Mouse (Mus musculus) forebrain, embryonic 10.5 days (tissue): ENCODE measurements around the gene Fam170b. TPM values are rescaled to one million over a fixed set of nuclear protein-coding genes. Genes with fewer than 3 reads are reported as not detected.
A peak's percentile ranks its signal among the peaks of the same experiment; 100 is the strongest.

ENCODE experiments used
- DNase-seq: peaks from one replicate; pipeline ENCODE4 v3.0.0-alpha.2; 2017; ENCODE audit warnings: low spot score; ENCODE audit errors: extremely low spot score
- H3K27ac ChIP-seq: fragments of 300-500 bp; sonication (generic); 2 replicates; pipeline ENCODE4 v1.5.1; 2016; ENCODE audit warnings: mild to moderate bottlenecking
- H3K27me3 ChIP-seq: fragments of 300-500 bp; sonication (generic); 2 replicates; pipeline ENCODE4 v1.6.1; 2016; ENCODE audit warnings: mild to moderate bottlenecking; ENCODE audit not compliant: poor library complexity, severe bottlenecking
- H3K36me3 ChIP-seq: fragments of 300-500 bp; sonication (generic); replicated peaks from 2 replicates; pipeline ENCODE4 v1.6.1; 2016; ENCODE audit warnings: mild to moderate bottlenecking, moderate library complexity
- H3K4me1 ChIP-seq: fragments of 300-500 bp; sonication (generic); 2 replicates; pipeline ENCODE4 v1.6.1; 2016
- H3K4me3 ChIP-seq: fragments of 300-500 bp; sonication (generic); 2 replicates; pipeline ENCODE4 v1.5.1; 2016; ENCODE audit warnings: mild to moderate bottlenecking, moderate library complexity
- H3K9me3 ChIP-seq: fragments of 300-500 bp; sonication (generic); 2 replicates; pipeline ENCODE4 v1.6.1; 2016; ENCODE audit warnings: mild to moderate bottlenecking, moderate library complexity
- WGBS: fragments of 180-500 bp; shearing (Covaris S2); methylation state at CpG from one replicate; pipeline ENCODE4 v1.1.7; 2016; 5-methylcytosine and 5-hydroxymethylcytosine counted together
- polyA plus RNA-seq: library from polyadenylated mRNA; unstranded; fragments of >200 nt; fragmentation: Nextera tagmentation; extraction: Ambion mirVana; gene quantifications from 2 replicates; pipeline ENCODE4 v1.2.1, GENCODE M21; 2016

Gene Fam170b
- not detected in 2 replicates for polyA plus RNA-seq

DNA sequence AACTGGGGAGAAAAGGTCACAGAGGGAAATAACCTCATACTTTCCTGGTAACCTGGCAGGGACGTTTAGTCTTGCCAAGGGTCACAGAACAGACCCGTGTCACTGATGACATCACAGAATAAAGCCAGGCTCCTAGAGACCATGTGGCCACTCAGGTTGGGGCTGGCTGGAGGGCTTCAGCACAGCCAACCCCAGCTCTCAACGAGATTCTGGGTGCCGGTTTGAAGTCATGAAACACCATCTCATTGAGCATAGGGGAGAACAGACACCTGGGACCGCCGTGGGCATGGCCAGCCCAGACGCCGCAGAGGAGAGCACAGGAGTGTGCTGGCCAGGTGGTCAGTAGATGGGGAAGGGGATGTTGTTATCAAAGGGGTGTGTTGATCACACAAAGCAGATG is at the start of gene Fam170b:
TSS of gene Fam170b (plus strand) at position 116 of the 400 bp plus-strand sequence.
- Histone ChIP-seq H3K4me1 (no peaks in the 10 kb centered on the region), H3K4me3 (no peak within 1 kb of the TSS), H3K27me3 (no peaks in the 10 kb centered on the region), H3K9me3 (no peaks in the 10 kb centered on the region), H3K27ac (no peak within 1 kb of the TSS), H3K36me3 (no peaks in the 10 kb centered on the region)
- DNase-seq = no peak
- 84% methylated on average over 8 of the region's 8 CpGs for WGBS

DNA sequence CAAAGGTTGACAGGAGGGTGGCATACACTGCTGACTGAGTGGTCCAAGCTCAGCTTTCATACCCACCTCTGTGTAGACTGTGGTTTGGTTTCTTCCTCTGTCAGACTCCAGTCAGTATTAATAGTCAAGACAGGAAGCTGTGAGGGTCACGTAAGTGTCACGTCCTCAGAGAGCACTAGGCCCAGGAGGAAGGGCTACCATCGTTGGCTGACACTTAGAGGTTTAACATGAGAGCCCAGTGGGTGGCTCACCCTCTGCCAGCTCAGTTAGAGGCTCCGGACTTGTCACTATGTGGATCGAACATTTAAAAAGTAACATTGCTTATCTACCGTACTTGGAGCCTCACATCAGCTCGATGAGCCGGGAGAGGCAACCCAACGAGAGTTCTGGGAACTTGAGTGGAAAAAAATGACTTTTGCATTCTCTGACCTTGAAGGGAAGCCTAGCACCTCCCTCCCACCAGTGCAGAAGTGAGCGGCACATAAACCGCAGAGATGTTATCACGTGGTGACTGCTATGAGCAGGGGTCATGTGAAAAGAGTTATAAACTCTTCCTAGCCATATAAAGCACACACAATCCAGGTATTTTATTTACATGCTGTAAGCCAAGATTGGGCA is 49.5 kb upstream of the Fam170b start:
- H3K4me1 ChIP-seq = no peaks in the 10 kb centered on the region
- H3K36me3 ChIP-seq = no peaks in the 10 kb centered on the region
- no peak for DNase-seq
- no peaks in the 10 kb centered on the region for H3K9me3 ChIP-seq
- no peak overlapping the region for H3K27ac ChIP-seq
- 89% methylated on average over 12 of the region's 12 CpGs for WGBS
- H3K27me3 ChIP-seq = no peaks in the 10 kb centered on the region
- H3K4me3 ChIP-seq = no peak overlapping the region

DNA sequence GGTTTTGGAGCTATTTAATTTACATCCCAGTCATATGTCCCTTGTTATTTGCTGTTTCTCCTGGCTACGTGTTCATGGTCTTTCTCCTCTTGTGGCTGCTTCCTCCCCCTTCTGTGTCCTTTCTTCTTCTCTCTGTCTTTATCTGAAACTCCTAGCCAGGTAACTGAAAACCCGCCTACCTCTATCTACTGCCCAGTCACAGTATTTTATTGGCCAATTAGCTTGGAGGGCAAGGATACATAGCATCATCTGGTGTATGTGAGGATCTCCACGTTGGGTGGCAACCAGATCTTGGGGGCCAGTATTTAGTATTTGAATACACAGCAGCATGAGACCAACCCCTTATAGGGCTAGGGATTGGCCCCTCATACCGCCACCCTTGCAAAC is 49.0 kb upstream of the Fam170b start:
- Histone ChIP-seq H3K36me3 (no peaks in the 10 kb centered on the region), H3K27ac (no peak overlapping the region), H3K27me3 (no peaks in the 10 kb centered on the region), H3K9me3 (no peaks in the 10 kb centered on the region), H3K4me3 (no peak overlapping the region), H3K4me1 (no peaks in the 10 kb centered on the region)
- DNase-seq = no peak
- WGBS = 78% methylated on average over 4 of the region's 4 CpGs

DNA sequence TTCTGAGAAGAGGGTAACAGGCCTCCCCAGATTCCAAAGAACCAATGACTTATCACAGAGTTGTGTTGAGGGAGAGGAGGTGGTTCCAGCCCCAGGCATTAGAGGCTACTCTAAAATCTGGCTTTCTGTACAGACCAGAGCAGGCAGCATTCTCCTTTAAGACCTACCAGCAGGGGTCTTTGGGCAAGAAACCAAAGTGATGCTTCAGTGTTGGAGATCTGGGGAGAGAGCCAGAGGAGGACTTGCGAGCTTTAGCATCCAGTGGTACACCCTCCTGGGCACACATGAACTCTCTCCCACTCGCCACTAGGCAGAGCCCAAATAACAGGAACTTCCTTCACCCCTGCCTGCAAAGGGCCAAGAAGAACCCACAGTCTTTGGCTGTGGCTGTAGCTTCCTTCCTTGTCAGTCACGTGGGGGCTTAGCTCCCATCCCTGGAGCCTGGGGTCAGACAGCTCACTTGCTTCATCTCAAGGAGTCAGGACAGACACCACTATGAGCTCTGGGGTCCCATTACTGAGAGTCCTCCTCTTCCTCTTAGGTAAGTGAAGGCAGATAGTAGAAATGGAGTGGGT is 48.1 kb upstream of the Fam170b start, which contains the start of gene Tmem273:
TSS of gene Tmem273 (plus strand) at position 408 of the 575 bp plus-strand sequence.
- no peak for DNase-seq

DNA sequence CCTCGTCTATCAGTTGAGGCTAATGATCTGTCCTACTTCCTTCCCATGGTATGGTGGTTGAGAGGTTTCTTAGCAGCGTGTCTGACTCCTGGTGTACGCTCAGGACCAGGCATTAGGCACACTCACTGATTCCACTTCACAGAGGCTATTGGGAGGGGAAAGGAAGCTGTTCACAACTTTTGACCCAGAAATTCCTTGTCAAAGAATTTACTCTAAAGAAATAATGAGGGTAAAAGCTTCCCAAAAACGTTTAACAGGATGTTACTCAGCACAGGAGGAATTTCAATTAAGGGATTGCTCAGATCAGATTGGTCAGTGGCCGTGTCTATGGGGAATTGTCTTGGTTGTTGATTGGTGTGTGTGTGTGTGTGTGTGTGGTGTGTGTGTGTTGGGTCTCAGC is 46.1 kb upstream of the Fam170b start:
- H3K4me3 ChIP-seq = no peak overlapping the region

More for the DNA sequence above, 48.1 kb upstream of the Fam170b start, which contains the start of gene Tmem273:
- Histone ChIP-seq H3K9me3 (no peaks in the 10 kb centered on the region), H3K27ac (no peak within 1 kb of the TSS), H3K27me3 (no peaks in the 10 kb centered on the region), H3K4me1 (no peaks in the 10 kb centered on the region), H3K4me3 (no peak within 1 kb of the TSS), H3K36me3 (no peaks in the 10 kb centered on the region)
- 73% methylated on average over 3 of the region's 3 CpGs for WGBS

DNA sequence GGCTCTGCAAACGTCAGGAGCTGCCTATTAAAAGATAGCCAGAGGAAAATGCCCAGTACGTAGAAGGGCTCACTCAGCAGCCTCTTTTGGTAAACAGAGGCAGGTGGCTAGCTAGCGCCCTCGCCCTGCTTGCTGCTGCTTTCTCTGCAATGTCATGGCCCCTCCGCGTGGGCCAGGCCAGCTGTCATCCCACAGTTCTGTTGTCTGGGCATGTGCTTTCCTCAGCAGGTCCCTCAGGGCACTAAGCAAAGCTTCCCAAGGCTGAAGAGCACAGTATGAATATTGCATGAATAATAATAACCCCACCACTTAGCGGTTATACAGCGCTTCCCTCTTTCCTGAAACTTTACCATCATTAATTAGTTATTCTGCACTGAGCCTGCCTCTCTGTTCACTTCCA is 37.4 kb upstream of the Fam170b start:
- H3K27me3 ChIP-seq = no peaks in the 10 kb centered on the region
- H3K27ac ChIP-seq = no peak overlapping the region
- peaks cover 5% of the 10 kb centered on the region for H3K4me1 ChIP-seq
- no peak for DNase-seq
- WGBS = 79% methylated on average over 8 of the region's 8 CpGs
- H3K9me3 ChIP-seq = no peaks in the 10 kb centered on the region
- no peaks in the 10 kb centered on the region for H3K36me3 ChIP-seq
- no peak overlapping the region for H3K4me3 ChIP-seq

More for the DNA sequence above, 46.1 kb upstream of the Fam170b start:
- DNase-seq = no peak
- H3K27ac ChIP-seq = no peak overlapping the region
- no peaks in the 10 kb centered on the region for H3K27me3 ChIP-seq
- no peaks in the 10 kb centered on the region for H3K9me3 ChIP-seq
- WGBS = 58% methylated on average over 5 of the region's 5 CpGs
- no peaks in the 10 kb centered on the region for H3K36me3 ChIP-seq
- H3K4me1 ChIP-seq = no peaks in the 10 kb centered on the region

DNA sequence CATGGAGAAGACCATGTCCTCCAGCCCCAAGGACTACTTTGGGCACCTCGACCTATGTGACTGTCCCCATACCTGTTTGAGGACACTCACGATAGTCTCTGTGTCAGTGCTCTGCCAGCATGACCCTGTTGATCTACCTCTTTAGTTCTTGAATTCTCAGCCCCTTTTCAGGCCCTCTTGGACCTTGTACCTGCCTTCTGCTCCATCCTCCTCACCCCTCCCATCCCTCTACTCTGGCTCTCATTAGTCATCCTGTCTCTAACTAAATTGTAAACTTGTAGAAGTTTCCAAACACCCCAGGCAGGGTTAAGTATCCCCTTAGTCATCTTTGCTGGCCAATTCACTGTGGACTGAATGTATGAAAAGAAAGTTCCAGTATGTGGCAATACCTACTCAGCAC is 36.0 kb upstream of the Fam170b start:
- no peak overlapping the region for H3K27ac ChIP-seq
- no peak overlapping the region for H3K4me3 ChIP-seq
- H3K9me3 ChIP-seq = no peaks in the 10 kb centered on the region
- H3K4me1 ChIP-seq = peaks cover 12% of the 10 kb centered on the region
- no peak for DNase-seq
- no peaks in the 10 kb centered on the region for H3K36me3 ChIP-seq
- WGBS = 80% methylated on average over 2 of the region's 2 CpGs
- H3K27me3 ChIP-seq = no peaks in the 10 kb centered on the region

DNA sequence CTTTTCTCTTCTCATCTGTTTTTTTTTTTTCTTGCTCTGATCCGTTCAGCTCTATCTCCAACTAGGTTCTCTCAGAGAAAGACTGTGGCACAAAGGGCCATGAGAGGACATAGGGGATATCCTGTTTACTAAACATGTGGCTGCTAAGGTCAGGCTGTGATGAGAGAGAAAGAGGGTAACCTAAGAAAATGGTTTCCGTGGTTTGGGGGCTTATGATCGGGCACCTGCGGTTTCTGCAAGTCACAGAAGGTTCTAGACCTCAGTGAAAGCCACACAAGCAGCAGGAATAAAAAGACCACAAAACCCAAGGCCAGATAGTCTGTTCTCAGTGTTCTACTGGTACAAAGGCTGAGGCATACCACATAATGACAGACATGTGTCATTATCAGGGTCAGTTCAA is 35.4 kb upstream of the Fam170b start:
- Histone ChIP-seq H3K27me3 (no peaks in the 10 kb centered on the region), H3K36me3 (no peaks in the 10 kb centered on the region), H3K9me3 (no peaks in the 10 kb centered on the region), H3K4me3 (no peak overlapping the region), H3K4me1 (peaks cover 12% of the 10 kb centered on the region), H3K27ac (no peak overlapping the region)
- 94% methylated on average over 4 of the region's 4 CpGs for WGBS
- DNase-seq = no peak

DNA sequence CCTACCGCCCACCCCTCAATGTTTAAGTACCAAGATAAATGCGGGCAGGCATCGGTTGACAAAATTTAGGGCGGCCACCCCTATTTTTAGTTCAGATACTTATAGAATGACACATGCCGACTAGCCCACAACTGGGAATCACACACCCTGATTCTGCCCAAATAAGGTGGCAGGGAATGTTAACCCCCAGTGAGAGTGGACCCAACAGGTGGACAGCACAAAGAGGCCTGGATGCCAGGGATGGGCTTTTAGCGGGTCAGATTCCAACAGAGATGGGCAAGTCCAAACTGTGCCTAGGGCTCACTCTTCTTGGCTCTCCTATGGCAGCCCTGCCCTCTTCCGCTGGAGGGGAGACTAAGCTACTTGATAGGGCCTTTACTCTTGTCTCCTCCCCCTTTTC is 33.7 kb upstream of the Fam170b start:
- WGBS = 95% methylated on average over 7 of the region's 7 CpGs
- DNase-seq = no peak
- no peaks in the 10 kb centered on the region for H3K9me3 ChIP-seq

DNA sequence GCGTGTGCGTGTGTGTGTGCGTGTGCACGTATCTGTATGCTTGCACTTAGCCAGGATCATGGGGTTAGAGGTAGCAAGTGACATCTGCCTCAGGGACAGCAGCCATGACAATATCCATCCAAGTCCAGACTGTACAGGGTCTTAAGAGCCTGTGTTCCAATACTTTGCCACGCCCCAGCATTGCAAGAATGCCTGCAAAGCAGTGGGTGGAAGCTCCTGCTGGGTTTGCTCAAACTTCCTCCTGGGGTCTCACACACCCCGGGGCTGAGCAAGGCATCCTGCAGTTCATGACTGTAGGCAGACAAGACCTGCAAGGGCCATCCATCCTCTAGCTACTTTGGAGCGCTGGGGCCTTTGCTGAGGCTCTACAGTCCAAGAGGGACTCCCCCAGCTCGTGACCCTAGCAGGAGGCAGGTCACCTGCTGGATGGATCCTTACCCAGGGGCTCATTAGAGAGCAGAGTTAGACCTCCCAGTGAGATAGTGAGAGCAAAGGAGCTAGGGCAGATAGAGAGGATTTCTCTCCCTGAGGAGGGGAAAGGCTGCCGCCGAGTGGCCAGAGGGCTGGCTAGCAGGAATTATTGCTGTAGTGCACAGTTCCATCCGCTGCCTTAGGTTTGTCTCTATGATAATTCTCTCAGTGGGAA is 32.6 kb upstream of the Fam170b start:
- Histone ChIP-seq H3K4me3 (no peak overlapping the region), H3K36me3 (no peaks in the 10 kb centered on the region), H3K9me3 (no peaks in the 10 kb centered on the region), H3K27me3 (no peaks in the 10 kb centered on the region), H3K27ac (0 out of 2 replicates have a peak overlapping the region, but pooled peaks have one; percentile 48), H3K4me1 (peaks cover 12% of the 10 kb centered on the region)
- peak; percentile 23 for DNase-seq
- 54% methylated on average over 11 of the region's 11 CpGs for WGBS

More for the DNA sequence above, 33.7 kb upstream of the Fam170b start:
- no peaks in the 10 kb centered on the region for H3K27me3 ChIP-seq
- no peaks in the 10 kb centered on the region for H3K36me3 ChIP-seq
- H3K27ac ChIP-seq = no peak overlapping the region
- no peak overlapping the region for H3K4me3 ChIP-seq
- peaks cover 12% of the 10 kb centered on the region for H3K4me1 ChIP-seq

DNA sequence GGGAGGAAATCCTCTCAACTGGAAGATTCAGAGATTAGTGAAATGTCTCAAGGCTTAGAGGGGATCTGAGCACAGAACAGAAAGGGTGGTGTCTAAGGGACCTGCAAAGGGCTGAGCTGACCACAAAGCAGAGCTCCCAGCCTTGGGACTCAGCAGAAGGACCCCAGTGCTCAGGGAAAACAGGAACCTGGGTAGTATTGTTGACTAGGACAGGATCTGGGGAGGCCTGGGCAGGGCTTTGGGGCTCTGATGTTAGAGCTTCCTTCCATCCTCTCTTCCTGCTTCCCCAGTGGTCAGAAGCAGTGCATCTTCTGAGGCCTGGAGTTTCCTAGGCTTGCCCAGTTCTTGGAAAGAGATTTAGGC is 32.1 kb upstream of the Fam170b start:
- Histone ChIP-seq H3K4me1 (peaks cover 12% of the 10 kb centered on the region), H3K27me3 (no peaks in the 10 kb centered on the region), H3K4me3 (no peak overlapping the region), H3K36me3 (no peaks in the 10 kb centered on the region), H3K9me3 (no peaks in the 10 kb centered on the region), H3K27ac (0 out of 2 replicates have a peak overlapping the region, but pooled peaks have one; percentile 48)
- DNase-seq = no peak

DNA sequence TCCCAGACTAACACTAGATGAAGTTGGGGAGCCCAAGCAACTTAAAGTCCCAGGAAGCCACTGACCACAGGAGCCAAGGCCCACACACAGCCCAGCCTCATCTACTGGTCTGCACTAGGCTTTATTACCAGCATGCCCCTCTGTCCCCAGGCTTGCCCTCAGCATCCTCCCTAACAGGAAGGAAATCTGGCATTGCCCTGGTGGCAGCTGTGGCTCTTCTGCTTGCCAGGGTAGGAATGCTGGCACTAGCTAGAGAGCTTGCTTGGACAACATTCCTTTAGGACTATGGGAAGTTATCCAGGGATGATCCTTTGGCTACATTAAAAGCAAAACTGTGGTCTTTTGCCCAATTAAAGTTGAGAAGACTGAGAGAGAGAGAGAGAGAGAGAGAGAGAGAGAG is 23.7 kb upstream of the Fam170b start:
- Histone ChIP-seq H3K27ac (no peak overlapping the region), H3K4me3 (no peak overlapping the region), H3K9me3 (no peaks in the 10 kb centered on the region), H3K27me3 (no peaks in the 10 kb centered on the region), H3K36me3 (no peaks in the 10 kb centered on the region), H3K4me1 (no peaks in the 10 kb centered on the region)
- DNase-seq = no peak

DNA sequence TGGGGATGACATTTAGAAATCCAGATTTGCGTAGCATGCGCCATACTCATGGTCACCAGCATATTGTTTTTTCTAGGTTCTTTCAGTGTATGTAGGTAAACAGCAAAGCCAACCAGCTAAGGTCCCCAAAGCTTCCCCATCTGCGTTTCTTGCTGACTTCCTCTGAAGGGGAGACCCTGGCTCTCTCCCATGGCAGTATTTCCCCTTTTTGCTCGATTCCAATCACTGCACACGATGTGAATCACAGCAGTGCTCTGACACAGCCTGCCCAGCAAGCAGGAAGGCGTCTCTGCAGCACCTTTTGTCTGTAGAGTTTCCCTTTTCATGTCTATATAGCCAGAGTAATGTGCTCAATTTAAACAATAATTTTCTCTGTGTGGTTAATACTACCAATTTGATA is 21.3 kb upstream of the Fam170b start:
- Histone ChIP-seq H3K4me3 (no peak overlapping the region), H3K27me3 (no peaks in the 10 kb centered on the region), H3K27ac (no peak overlapping the region), H3K9me3 (no peaks in the 10 kb centered on the region), H3K36me3 (no peaks in the 10 kb centered on the region), H3K4me1 (0 out of 2 replicates have a peak, but pooled peaks cover 2% of the 10 kb centered on the region)
- WGBS = 77% methylated on average over 6 of the region's 6 CpGs
- DNase-seq = no peak
